Mouse (Mus musculus): ENCODE data around the gene F3. TPM values are rescaled to one million over a fixed set of nuclear protein-coding genes. Genes with fewer than 3 reads are reported as not detected.

Gene F3
- polyA plus RNA-seq, 1 experiment, result 3.6 TPM

GRCm38 (mm10) chr3:121720801-121721690 is 2.3 kb upstream of the F3 start:
- TF ChIP-seq CEBPB (IDR thresholded peaks at IDR 0.05; ENCODE audit: insufficient read depth, poor library complexity, severe bottlenecking), result no peak
- no peak for TF ChIP-seq MYOD1 (IDR thresholded peaks at IDR 0.05; ENCODE audit: control insufficient read depth in 1 of 3, insufficient read length in 2 of 3, low read depth in 2 of 3)
- TF ChIP-seq POLR2A (IDR thresholded peaks at IDR 0.05; ENCODE audit: insufficient read length, low read depth), result no peak
- no peak for TF ChIP-seq MYOG (IDR thresholded peaks at IDR 0.05; ENCODE audit: control insufficient read depth in 1 of 3, insufficient read depth in 1 of 3, insufficient read length in 2 of 3, low read depth in 2 of 3)
- TF ChIP-seq REST (IDR thresholded peaks at IDR 0.05; ENCODE audit: insufficient read depth, insufficient read length), result no peak
- no peak for TF ChIP-seq TCF3 (IDR thresholded peaks at IDR 0.05; ENCODE audit: insufficient read length, low read depth)
- TF ChIP-seq TCF12 (IDR thresholded peaks at IDR 0.05; ENCODE audit: insufficient read depth, poor library complexity, severe bottlenecking), result no peak
- no peak for TF ChIP-seq MAX (IDR thresholded peaks at IDR 0.05; ENCODE audit: low read depth)
- no peak for TF ChIP-seq POLR2AphosphoS2 (IDR thresholded peaks at IDR 0.05; ENCODE audit: insufficient read length, low read depth)
- TF ChIP-seq SRF (IDR thresholded peaks at IDR 0.05; ENCODE audit: control insufficient read depth, insufficient read length, low read depth), result no peak
- TF ChIP-seq E2F4 (IDR thresholded peaks at IDR 0.05; ENCODE audit: insufficient read depth), result no peak
- no peak for TF ChIP-seq USF1 (IDR thresholded peaks at IDR 0.05; ENCODE audit: low read depth)
- no peak overlapping the region for H3K4me3 ChIP-seq

GRCm38 (mm10) chr3:121721691-121722070 is 1.7 kb upstream of the F3 start:
- Histone ChIP-seq H3K79me2 (ENCODE audit: control insufficient read depth, insufficient read depth) (peaks cover 20% of the 10 kb centered on the region), H3K4me2 (ENCODE audit: low read depth) (peak overlapping the region; percentile 94), H3K4me3 (no peak overlapping the region), H3K36me3 (ENCODE audit: control insufficient read depth, insufficient read depth) (no peaks in the 10 kb centered on the region), H3ac (ENCODE audit: control insufficient read depth, insufficient read length) (no peak overlapping the region), H3K27me3 (ENCODE audit: control insufficient read depth, insufficient read depth, insufficient read length) (no peaks in the 10 kb centered on the region)
- TF ChIP-seq MYOG (IDR thresholded peaks at IDR 0.05; ENCODE audit: control insufficient read depth in 1 of 3, insufficient read depth in 1 of 3, insufficient read length in 2 of 3, low read depth in 2 of 3) (no peak), TCF12 (IDR thresholded peaks at IDR 0.05; ENCODE audit: insufficient read depth, poor library complexity, severe bottlenecking) (no peak), REST (IDR thresholded peaks at IDR 0.05; ENCODE audit: insufficient read depth, insufficient read length) (no peak), E2F4 (IDR thresholded peaks at IDR 0.05; ENCODE audit: insufficient read depth) (no peak), MAX (IDR thresholded peaks at IDR 0.05; ENCODE audit: low read depth) (no peak), TCF3 (IDR thresholded peaks at IDR 0.05; ENCODE audit: insufficient read length, low read depth) (no peak), POLR2AphosphoS2 (IDR thresholded peaks at IDR 0.05; ENCODE audit: insufficient read length, low read depth) (no peak), MYOD1 (IDR thresholded peaks at IDR 0.05; ENCODE audit: control insufficient read depth in 1 of 3, insufficient read length in 2 of 3, low read depth in 2 of 3) (no peak), CEBPB (IDR thresholded peaks at IDR 0.05; ENCODE audit: insufficient read depth, poor library complexity, severe bottlenecking) (no peak), POLR2A (IDR thresholded peaks at IDR 0.05; ENCODE audit: insufficient read length, low read depth) (no peak), USF1 (IDR thresholded peaks at IDR 0.05; ENCODE audit: low read depth) (no peak), SRF (IDR thresholded peaks at IDR 0.05; ENCODE audit: control insufficient read depth, insufficient read length, low read depth) (no peak)

More at GRCm38 (mm10) chr3:121720801-121721690, 2.3 kb upstream of the F3 start:
- no peak overlapping the region for H3ac ChIP-seq (ENCODE audit: control insufficient read depth, insufficient read length)
- no peaks in the 10 kb centered on the region for H3K36me3 ChIP-seq (ENCODE audit: control insufficient read depth, insufficient read depth)
- H3K4me2 ChIP-seq (ENCODE audit: low read depth), result peak overlapping the region; percentile 94
- H3K27me3 ChIP-seq (ENCODE audit: control insufficient read depth, insufficient read depth, insufficient read length), result no peaks in the 10 kb centered on the region
- peaks cover 20% of the 10 kb centered on the region for H3K79me2 ChIP-seq (ENCODE audit: control insufficient read depth, insufficient read depth)

- TF ChIP-seq E2F4 (IDR thresholded peaks at IDR 0.05; ENCODE audit: insufficient read depth), result no peak
- no peak for TF ChIP-seq POLR2AphosphoS2 (IDR thresholded peaks at IDR 0.05; ENCODE audit: insufficient read length, low read depth)
- no peak for TF ChIP-seq MAX (IDR thresholded peaks at IDR 0.05; ENCODE audit: low read depth)
- no peak for TF ChIP-seq MYOG (IDR thresholded peaks at IDR 0.05; ENCODE audit: control insufficient read depth in 1 of 3, insufficient read depth in 1 of 3, insufficient read length in 2 of 3, low read depth in 2 of 3)
- no peak for TF ChIP-seq USF1 (IDR thresholded peaks at IDR 0.05; ENCODE audit: low read depth)
- TF ChIP-seq TCF12 (IDR thresholded peaks at IDR 0.05; ENCODE audit: insufficient read depth, poor library complexity, severe bottlenecking), result no peak
- TF ChIP-seq TCF3 (IDR thresholded peaks at IDR 0.05; ENCODE audit: insufficient read length, low read depth), result no peak
- no peak for TF ChIP-seq CEBPB (IDR thresholded peaks at IDR 0.05; ENCODE audit: insufficient read depth, poor library complexity, severe bottlenecking)
- TF ChIP-seq REST (IDR thresholded peaks at IDR 0.05; ENCODE audit: insufficient read depth, insufficient read length), result no peak
- no peak for TF ChIP-seq MYOD1 (IDR thresholded peaks at IDR 0.05; ENCODE audit: control insufficient read depth in 1 of 3, insufficient read length in 2 of 3, low read depth in 2 of 3)
- TF ChIP-seq SRF (IDR thresholded peaks at IDR 0.05; ENCODE audit: control insufficient read depth, insufficient read length, low read depth), result no peak
- no peak for TF ChIP-seq POLR2A (IDR thresholded peaks at IDR 0.05; ENCODE audit: insufficient read length, low read depth)
- H3K79me2 ChIP-seq (ENCODE audit: control insufficient read depth, insufficient read depth), result peaks cover 24% of the 10 kb centered on the region
- no peaks in the 10 kb centered on the region for H3K36me3 ChIP-seq (ENCODE audit: control insufficient read depth, insufficient read depth)
- no peaks in the 10 kb centered on the region for H3K27me3 ChIP-seq (ENCODE audit: control insufficient read depth, insufficient read depth, insufficient read length)
- H3K4me3 ChIP-seq, result peak overlapping the region; percentile 52
- peak overlapping the region; percentile 94 for H3K4me2 ChIP-seq (ENCODE audit: low read depth)
- peak overlapping the region; percentile 31 for H3ac ChIP-seq (ENCODE audit: control insufficient read depth, insufficient read length)
Observed at GRCm38 (mm10) chr3:121723968-121724524, 709 bp downstream of the F3 start.

GRCm38 (mm10) chr3:121724553-121724952 is 1.2 kb downstream of the F3 start:
- peak overlapping the region; percentile 52 for H3K4me3 ChIP-seq
- no peak overlapping the region for H3ac ChIP-seq (ENCODE audit: control insufficient read depth, insufficient read length)
- TF ChIP-seq MYOG (IDR thresholded peaks at IDR 0.05; ENCODE audit: control insufficient read depth in 1 of 3, insufficient read depth in 1 of 3, insufficient read length in 2 of 3, low read depth in 2 of 3) (no peak), POLR2AphosphoS2 (IDR thresholded peaks at IDR 0.05; ENCODE audit: insufficient read length, low read depth) (no peak), USF1 (IDR thresholded peaks at IDR 0.05; ENCODE audit: low read depth) (no peak), SRF (IDR thresholded peaks at IDR 0.05; ENCODE audit: control insufficient read depth, insufficient read length, low read depth) (no peak), E2F4 (IDR thresholded peaks at IDR 0.05; ENCODE audit: insufficient read depth) (no peak), TCF12 (IDR thresholded peaks at IDR 0.05; ENCODE audit: insufficient read depth, poor library complexity, severe bottlenecking) (no peak), MAX (IDR thresholded peaks at IDR 0.05; ENCODE audit: low read depth) (no peak), MYOD1 (IDR thresholded peaks at IDR 0.05; ENCODE audit: control insufficient read depth in 1 of 3, insufficient read length in 2 of 3, low read depth in 2 of 3) (no peak)
- H3K79me2 ChIP-seq (ENCODE audit: control insufficient read depth, insufficient read depth), result peaks cover 24% of the 10 kb centered on the region
- H3K36me3 ChIP-seq (ENCODE audit: control insufficient read depth, insufficient read depth), result no peaks in the 10 kb centered on the region
- H3K4me2 ChIP-seq (ENCODE audit: low read depth), result peak overlapping the region; percentile 94
- H3K27me3 ChIP-seq (ENCODE audit: control insufficient read depth, insufficient read depth, insufficient read length), result no peaks in the 10 kb centered on the region
